In genomic region chr16:21204367-21205092, GRCm38 (mm10) we compare ENCODE assay signal across 8 mouse cellular contexts. TPM values are rescaled to one million over a fixed set of nuclear protein-coding genes. Genes with fewer than 3 reads are reported as not detected.
DNase-seq lines count a peak whose midpoint lies in the region; ATAC-seq lines count a peak whose summit lies in the region.

Gene Ephb3, plus strand, starts transcription at chr16:21204755.

- DNase-seq in R1 (ENCODE audit: low read depth, low spot score): peak; percentile 100
- peak; percentile 99 to 100 for DNase-seq in cerebellum, postnatal 14 days
- peak; percentile 99 to 100 for DNase-seq in frontal cortex, postnatal 10 days (ENCODE audit: low spot score in 2 of 2)
- DNase-seq in hindbrain, embryonic 11.5 days (ENCODE audit: low spot score): peak; percentile 99
- peak; percentile 99 for DNase-seq in layer of hippocampus, adult 9-11 months
- peak; percentile 97 for DNase-seq in ovary, postnatal 14 days (ENCODE audit: low spot score)
- DNase-seq in thymus, postnatal 10 days (ENCODE audit: low spot score in 2 of 2): peak; percentile 71 to 80

- ATAC-seq in hindbrain, embryonic 11.5 days (ENCODE audit: low FRiP score): peak; percentile 98
- peak; percentile 97 for ATAC-seq in lung, embryonic 16.5 days (ENCODE audit: low read depth)

- H3K36me3 ChIP-seq in hindbrain, embryonic 11.5 days (ENCODE audit: control insufficient read depth, insufficient read depth, low read length): no peaks in the 10 kb centered on the region
- no peaks in the 10 kb centered on the region for H3K36me3 ChIP-seq in lung, embryonic 16.5 days (ENCODE audit: control insufficient read depth, insufficient read depth, low read length)

- under 1% methylated on average over 50 of the region's 51 CpGs for WGBS in hindbrain, embryonic 11.5 days
- under 1% methylated on average over 48 of the region's 51 CpGs for WGBS in lung, embryonic 16.5 days

- H3K27ac ChIP-seq in hindbrain, embryonic 11.5 days (ENCODE audit: low read depth, low read length): peak within 1 kb of the TSS; percentile 66
- peak within 1 kb of the TSS; percentile 82 for H3K27ac ChIP-seq in lung, embryonic 16.5 days (ENCODE audit: low read length)

- H3K4me1 ChIP-seq in hindbrain, embryonic 11.5 days (replicated peaks; ENCODE audit: control insufficient read depth, insufficient read depth, low read length): peaks cover 3% of the 10 kb centered on the region
- peaks cover 30% of the 10 kb centered on the region for H3K4me1 ChIP-seq in lung, embryonic 16.5 days (replicated peaks; ENCODE audit: control insufficient read depth, insufficient read depth, low read length)

- H3K27me3 ChIP-seq in hindbrain, embryonic 11.5 days (ENCODE audit: control insufficient read depth, insufficient read depth, low read length): no peaks in the 10 kb centered on the region
- no peaks in the 10 kb centered on the region for H3K27me3 ChIP-seq in lung, embryonic 16.5 days (ENCODE audit: control insufficient read depth, insufficient read depth, low read depth, low read length)

- H3K9ac ChIP-seq in hindbrain, embryonic 11.5 days (ENCODE audit: low read depth, low read length): peak within 1 kb of the TSS; percentile 92
- H3K9ac ChIP-seq in lung, embryonic 16.5 days (ENCODE audit: low read length): peak within 1 kb of the TSS; percentile 93

- peak within 1 kb of the TSS; percentile 81 for H3K4me2 ChIP-seq in hindbrain, embryonic 11.5 days (replicated peaks; ENCODE audit: low read depth, low read length)
- peak within 1 kb of the TSS; percentile 67 for H3K4me2 ChIP-seq in lung, embryonic 16.5 days (ENCODE audit: low read depth, low read length)

- H3K4me3 ChIP-seq in hindbrain, embryonic 11.5 days (ENCODE audit: low read depth, low read length): peak within 1 kb of the TSS; percentile 80
- peak within 1 kb of the TSS; percentile 82 for H3K4me3 ChIP-seq in lung, embryonic 16.5 days (ENCODE audit: low read length)

- H3K9me3 ChIP-seq in hindbrain, embryonic 11.5 days (ENCODE audit: control insufficient read depth, low read length): no peaks in the 10 kb centered on the region
- H3K9me3 ChIP-seq in lung, embryonic 16.5 days (ENCODE audit: control insufficient read depth, low read length): no peaks in the 10 kb centered on the region

RNA-seq across cellular contexts. Expression of gene Ephb3, which starts in this region (rescaled TPM):
- polyA plus RNA-seq in hindbrain, embryonic 11.5 days (2014; fragmentation: Nextera tagmentation; extraction: Ambion mirVana): 10.3 and 11.2 TPM in 2 replicates
- polyA plus RNA-seq in lung, embryonic 16.5 days (2015; fragmentation: Nextera tagmentation; extraction: Ambion mirVana): 28.3 and 28.9 TPM in 2 replicates

Comparison
In these comparisons a context has a peak if more than half of its experiments do, and no peak if none do; other contexts are left out.
1. Peak in every context shown above with its lines: DNase-seq, ATAC-seq, H3K4me3 ChIP-seq and H3K27ac ChIP-seq.